Mouse (Mus musculus) testis, adult 2 months (tissue): ENCODE measurements around the gene Cygb.

ENCODE experiments used
- CTCF ChIP-seq: fragments of 200-500 bp; IDR thresholded peaks from 2 replicates; pipeline ENCODE4 v1.5.1; 2012; ENCODE audit warnings: low read depth, mild to moderate bottlenecking, inconsistent platforms, low read length, moderate library complexity; ENCODE audit not compliant: control insufficient read depth, insufficient read depth, insufficient replicate concordance
- POLR2A ChIP-seq: fragments of 200-500 bp; IDR thresholded peaks from 2 replicates; pipeline ENCODE4 v1.6.1; 2012; ENCODE audit warnings: low read depth, mild to moderate bottlenecking, inconsistent platforms, low read length, moderate library complexity; ENCODE audit not compliant: control insufficient read depth

GRCm38 (mm10) chr11:116618666-116619065 lies 35.4 kb downstream of the Cygb start:
- TF ChIP-seq CTCF = no peak
- no peak for TF ChIP-seq POLR2A
